Mouse (Mus musculus) MEL-GATA-1-ER (cell line): ENCODE results near the gene Acp6.
"Not testable (repeated sequence)": the region's sequence is repeated elsewhere in the genome, so short reads cannot be mapped to it uniquely, and the experiment has no call there.

Source experiments
- DNase-seq: peaks from one replicate; pipeline ENCODE4 v3.0.0-alpha.2; 2012; ENCODE audit warnings: low read depth; ENCODE audit errors: extremely low read depth

Gene Acp6

GRCm38 (mm10) chr3:97158611-97159508 is at the start of gene Acp6:
Acp6 (plus strand) TSS chr3:97158777.
- DNase-seq, result peak; percentile 98

GRCm38 (mm10) chr3:97117511-97117910 is 41.1 kb upstream of the Acp6 start:
- DNase-seq, result no peak

DNA sequence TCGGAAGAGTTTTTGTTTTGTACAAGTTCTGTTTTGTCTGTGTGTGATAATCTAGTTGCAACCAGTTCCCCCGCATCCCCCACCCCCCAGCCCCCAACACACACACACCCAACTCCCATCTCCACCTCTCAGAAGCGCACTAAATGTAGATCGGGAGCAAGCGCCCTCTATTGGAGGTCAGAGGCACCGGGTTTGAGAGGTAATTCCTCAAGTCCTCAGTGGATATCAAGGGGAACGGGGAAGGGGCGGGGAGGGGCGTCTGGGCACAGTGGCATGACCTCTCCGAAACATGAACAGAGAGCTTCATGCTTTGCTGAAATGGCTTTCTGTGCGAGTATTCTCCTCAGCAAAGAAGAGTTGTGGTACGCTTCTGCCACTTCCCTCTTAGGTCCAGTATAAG is 40.3 kb upstream of the Acp6 start:
- no peak for DNase-seq

DNA sequence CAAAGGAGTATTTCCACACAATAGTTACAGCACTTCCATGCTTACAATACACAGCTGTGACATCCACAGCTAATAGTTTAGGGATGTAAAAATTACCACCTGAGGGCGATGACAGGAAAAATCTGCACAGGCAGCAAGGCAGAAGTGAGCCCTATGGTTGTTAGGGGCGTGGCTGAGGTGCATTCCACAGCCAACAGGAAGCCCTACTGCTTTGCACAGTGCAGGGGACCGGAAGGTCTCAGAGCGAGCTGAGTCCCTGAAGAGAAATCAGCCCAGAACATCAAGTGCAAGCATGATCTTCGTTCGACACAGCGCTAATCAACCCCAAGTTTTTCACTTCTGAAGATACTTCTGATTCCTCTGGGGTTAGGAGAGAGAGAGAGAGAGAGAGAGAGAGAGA is 34.4 kb upstream of the Acp6 start:
- no peak for DNase-seq

DNA sequence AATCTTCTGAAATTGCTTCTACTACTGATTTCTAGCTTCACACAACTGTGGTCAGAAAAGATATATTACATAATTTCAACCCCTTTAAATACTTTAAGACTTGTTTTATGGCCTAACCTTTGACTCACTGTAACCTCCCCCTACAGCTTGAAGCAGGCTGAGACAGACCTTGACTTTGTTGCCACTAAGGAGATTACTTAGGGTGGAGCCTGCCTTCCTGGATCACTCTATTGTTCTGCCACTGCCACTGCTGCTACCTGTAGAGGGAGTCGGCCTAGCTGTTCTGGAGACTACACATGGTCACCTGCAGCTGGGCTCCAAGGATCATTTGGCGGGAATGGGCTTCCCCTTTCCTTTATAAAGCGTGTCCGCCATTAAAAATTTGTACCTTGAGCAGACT is 29.2 kb upstream of the Acp6 start:
- no peak for DNase-seq

DNA sequence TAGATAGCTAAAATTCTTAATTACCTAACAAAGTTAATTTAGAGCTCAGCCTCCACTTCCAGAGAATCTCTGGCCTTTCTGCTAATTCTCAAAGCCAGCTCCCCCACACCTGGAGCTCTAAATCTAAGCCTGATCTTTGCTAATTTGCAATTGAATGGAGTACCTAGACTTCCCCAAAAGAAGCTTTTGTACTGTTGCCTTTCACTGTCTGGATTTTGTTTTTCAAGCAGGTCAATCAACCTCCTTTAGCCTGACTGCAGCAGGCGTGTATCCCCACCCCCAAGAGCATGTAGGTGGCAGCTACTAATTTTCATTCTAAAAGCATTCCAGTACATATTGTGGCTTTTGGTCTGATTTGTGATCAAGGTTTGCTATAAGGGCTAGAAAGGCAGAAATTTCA is 20.9 kb upstream of the Acp6 start:
- DNase-seq, result not testable (repeated sequence)

- DNase-seq, result no peak
Measured at GRCm38 (mm10) chr3:97151092-97151491, 7.5 kb upstream of the Acp6 start.

DNA sequence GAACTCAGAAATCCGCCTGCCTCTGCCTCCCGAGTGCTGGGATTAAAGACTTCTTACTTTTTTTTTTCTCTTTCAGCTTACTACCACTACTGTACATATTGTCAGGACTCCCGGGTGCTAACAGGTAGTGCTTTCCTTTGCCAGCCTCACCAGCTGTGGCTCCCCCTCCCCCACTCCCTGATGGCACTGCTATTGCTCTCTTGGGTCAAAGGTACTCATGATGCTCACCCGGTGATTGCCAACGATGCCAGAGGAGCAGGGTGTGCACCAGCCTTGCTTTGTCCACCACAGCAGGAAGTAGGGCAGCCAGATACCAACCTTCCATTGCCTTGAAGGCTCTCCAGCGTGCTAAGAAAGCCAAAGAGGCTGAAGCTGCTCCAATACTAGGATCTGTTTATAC is 2.1 kb upstream of the Acp6 start:
- DNase-seq, result no peak

GRCm38 (mm10) chr3:97157308-97157707 is 1.3 kb upstream of the Acp6 start:
- peak; percentile 87 for DNase-seq

DNA sequence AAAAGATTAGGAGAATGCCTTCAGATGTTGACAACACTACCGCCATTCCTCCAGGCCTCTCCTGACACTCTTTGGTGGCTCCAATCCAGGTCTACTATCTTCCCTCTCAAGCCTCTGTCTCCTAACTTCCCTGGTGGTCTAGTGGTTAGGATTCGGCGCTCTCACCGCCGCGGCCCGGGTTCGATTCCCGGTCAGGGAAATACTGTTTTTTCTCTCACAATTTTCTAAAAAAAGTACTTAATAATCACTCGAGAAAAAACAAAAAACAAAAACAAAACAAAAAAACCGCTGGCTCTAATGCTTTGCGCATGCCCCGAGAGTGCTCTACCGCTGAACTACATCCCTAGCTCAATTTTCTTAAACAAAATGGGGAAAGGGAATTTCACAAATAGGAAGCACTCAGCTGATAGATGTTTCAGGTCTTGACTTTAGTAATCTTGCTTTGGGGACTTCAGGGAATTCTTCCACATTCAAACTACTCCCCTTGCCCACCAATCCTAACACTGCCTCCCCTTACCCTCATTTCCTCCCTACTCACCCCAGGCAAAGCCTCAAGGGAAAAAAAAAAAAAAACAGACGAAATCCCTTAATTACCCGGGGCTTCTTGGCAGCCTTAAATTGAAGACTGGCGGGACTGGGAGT is 498 bp upstream of the Acp6 start:
- DNase-seq, result peak; percentile 92

- no peak for DNase-seq
Measured at GRCm38 (mm10) chr3:97159509-97159850, 903 bp downstream of the Acp6 start.

GRCm38 (mm10) chr3:97159986-97160385 is 1.4 kb downstream of the Acp6 start:
- no peak for DNase-seq

DNA sequence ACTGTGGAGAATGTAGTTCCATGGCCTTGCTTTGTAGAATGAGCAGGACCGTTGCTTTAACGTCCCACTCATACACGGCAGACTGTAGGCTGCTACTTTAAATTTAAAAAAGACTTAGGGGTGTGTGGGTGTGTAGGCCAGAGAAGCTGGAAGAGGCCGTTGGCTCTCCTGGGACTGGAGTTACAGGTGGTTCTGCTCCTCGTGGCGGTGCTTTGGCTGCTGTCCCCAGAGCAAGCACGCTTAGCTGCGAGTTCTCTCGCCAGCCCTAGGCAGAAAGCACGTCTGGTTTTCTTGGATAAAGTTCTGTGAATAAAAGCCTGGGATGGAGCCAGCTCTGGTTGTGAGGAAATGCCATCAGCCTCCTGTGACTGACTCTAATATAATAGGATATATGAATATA is 2.3 kb downstream of the Acp6 start:
- DNase-seq, result no peak

- DNase-seq, result no peak
Measured at GRCm38 (mm10) chr3:97161773-97162172, 3.2 kb downstream of the Acp6 start.

DNA sequence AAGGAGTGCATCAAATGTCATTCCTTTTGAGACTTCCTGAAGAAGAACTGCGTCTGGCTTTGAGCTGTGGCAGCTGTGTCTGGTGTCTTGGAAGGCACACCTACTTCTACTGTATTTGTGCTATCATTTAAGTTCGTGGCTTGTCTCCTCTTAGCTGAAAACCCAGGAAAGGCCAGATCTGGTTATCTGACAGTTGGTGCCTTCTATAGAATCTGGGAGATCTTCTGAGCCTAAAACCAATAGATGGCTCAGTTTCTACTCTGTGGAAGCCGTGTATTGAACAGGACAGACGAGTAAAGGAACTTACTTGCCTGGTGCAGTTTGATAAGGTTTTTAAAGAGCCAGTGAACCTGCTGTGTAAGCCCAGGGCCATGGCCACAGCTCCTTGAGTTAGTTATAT is 5.9 kb downstream of the Acp6 start:
- peak; percentile 86 for DNase-seq

DNA sequence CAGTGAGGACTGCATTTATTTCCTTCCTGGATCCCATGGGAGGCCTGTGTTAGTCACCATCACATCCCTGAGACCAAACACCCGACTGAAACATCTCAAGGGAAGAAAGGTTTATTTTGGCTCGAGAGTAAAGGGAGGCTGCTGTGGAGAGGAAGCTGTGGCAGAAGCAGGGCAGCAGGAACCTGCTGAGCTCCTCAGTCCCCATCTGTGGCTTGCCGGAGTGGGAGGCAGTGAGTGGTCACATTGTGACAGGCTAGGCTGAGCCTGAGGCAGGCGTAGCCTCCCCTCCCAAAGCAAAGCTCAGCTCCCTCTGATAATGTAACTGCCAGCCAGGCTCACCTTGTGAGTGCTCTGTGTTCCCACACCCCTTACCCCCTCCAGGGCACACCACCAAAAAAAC is 8.5 kb downstream of the Acp6 start:
- no peak for DNase-seq

DNA sequence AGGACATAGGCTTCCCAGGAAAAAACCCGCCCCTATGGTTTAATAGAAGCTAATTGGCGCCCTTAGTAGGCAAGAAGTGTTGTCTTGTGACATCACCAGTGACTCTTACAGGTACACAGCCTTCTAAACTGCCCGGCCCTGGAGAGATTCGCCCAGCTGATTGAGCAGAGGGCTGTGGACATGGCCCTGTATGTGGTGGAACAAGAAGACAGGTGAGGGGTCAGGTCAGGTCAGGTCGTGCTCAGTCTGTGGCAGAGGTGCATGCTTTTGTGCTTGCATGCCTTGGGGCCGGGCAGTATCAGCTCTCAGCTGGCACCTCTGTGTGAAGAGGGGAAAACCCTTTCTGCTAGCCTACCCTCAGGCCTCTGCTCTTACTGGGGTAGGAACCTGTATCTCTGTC is 13.0 kb downstream of the Acp6 start:
- no peak for DNase-seq

DNA sequence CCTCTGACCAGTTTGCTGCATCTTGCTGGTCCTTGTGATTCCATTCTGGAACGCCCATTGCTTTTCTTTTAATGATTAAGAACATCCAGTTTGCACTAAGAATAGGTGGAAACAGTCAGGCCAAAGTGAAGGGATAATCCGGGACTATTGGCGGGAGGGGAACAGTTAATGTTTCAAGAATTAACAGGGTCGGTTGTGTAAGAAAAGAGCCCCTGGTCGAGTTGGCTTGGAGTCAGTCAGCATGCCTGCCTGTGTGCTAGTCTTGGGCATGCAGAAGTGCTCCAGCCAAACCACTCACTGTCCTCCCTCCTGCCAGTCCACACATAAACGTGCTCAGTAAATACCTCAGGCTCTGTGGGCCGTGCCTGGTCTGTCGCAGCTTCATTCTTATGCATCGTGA is 13.7 kb downstream of the Acp6 start:
- no peak for DNase-seq

GRCm38 (mm10) chr3:97172632-97173031 is 14.1 kb downstream of the Acp6 start:
- DNase-seq, result no peak

- DNase-seq, result no peak
Measured at GRCm38 (mm10) chr3:97178885-97179284, 20.3 kb downstream of the Acp6 start.

DNA sequence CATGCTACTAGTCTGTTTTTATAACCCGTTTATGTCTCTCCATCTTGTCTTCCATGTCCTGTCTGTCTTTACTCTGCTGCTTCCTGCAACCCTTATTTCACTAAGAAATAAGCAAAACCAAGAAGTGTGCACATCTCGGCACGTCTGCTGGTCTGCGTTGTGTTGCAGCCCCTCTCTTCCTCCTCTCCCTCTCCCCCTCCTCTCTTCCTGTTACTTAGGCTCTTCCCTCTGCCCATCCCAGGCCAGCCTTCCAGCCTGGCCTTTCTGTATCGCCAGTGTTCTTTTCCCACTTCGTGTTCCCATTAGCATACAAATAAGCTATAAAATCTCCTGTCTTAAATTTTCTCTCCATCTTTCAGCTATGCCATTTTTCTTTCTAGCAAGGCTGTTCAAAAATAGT is 21.9 kb downstream of the Acp6 start:
- DNase-seq, result no peak

DNA sequence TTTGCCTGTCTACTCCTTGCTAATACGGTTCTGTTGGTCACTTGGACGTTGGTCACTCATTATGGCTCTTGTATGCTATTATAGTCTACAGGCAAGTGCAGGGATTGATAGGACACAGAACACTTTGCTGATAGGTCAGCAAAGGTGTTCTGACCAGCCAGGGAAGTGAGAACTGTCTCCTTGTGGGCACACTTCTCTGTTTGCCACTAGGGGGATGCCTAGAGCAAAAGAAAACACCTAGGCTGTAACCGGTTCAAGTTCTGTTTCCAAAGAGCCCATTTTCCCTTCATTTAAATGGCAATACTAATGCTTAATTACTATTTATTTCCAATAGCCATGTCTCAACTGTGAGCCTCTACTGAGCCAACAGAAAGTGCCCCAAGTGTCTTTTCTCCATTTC is 25.2 kb downstream of the Acp6 start:
- no peak for DNase-seq
